Mouse (Mus musculus): Measurements from ENCODE around the gene Rbbp4.

GRCm38 (mm10) chr4:129324756-129325155 lies 10.4 kb downstream of the Rbbp4 start:
- TF ChIP-seq GATA1 (IDR thresholded peaks at IDR 0.05; ENCODE audit: borderline replicate concordance, low read length) (no peak), FLI1 (IDR thresholded peaks at IDR 0.05; ENCODE audit: low read length) (no peak)

Data from megakaryocyte, embryonic 14.5 days (primary cell).